In the genomic region with DNA sequence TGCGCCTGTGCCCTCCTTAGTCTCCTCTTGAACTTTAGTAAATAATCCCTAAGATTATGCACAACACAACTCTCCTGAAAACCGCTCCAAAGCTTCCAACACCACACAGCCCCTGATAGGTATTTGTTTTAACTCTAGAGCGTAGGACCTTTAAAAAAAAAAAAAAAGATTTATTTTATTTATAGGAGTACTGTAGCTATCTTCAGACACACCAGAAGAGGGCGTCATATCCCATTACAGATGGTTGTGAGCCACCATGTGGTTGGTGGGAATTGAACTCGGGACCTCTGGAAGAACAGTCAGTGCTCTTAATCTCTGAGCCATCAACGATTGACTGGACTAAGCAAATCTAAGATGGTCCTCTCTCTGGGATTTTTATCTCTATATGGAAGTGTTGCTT, we compare ENCODE assay signal across 8 mouse cellular contexts. TPM values are rescaled to one million over a fixed set of nuclear protein-coding genes. Genes with fewer than 3 reads are reported as not detected.
A peak's percentile ranks its signal among the peaks of the same experiment; 100 is the strongest.
DNase-seq lines count a peak whose midpoint lies in the region; ATAC-seq and TF ChIP-seq lines count a peak whose summit lies in the region.

No protein-coding gene starts in this region.

- H3K4me2 ChIP-seq in heart, embryonic 11.5 days = peak overlapping the region; percentile 61
- peak overlapping the region; percentile 50; the same call in 1 of the 2 replicates for H3K4me2 ChIP-seq in hindbrain, embryonic 11.5 days (replicated peaks; ENCODE audit: low read depth, low read length)

- no peak for TF ChIP-seq POLR2A in ES-Bruce4 (IDR thresholded peaks at IDR 0.05; ENCODE audit: insufficient read depth, low read length)

- TF ChIP-seq EP300 in ES-Bruce4 (IDR thresholded peaks at IDR 0.05; ENCODE audit: insufficient read depth, low read depth, low read length) = no peak

- no peaks in the 10 kb centered on the region for H3K27me3 ChIP-seq in heart, embryonic 11.5 days (ENCODE audit: control insufficient read depth, insufficient read depth, low read length)
- no peaks in the 10 kb centered on the region; the same call in 1 of the 2 replicates for H3K27me3 ChIP-seq in ES-Bruce4 (ENCODE audit: control insufficient read depth, insufficient read depth, low read length, poor library complexity, severe bottlenecking)
- no peaks in the 10 kb centered on the region for H3K27me3 ChIP-seq in hindbrain, embryonic 11.5 days (ENCODE audit: control insufficient read depth, insufficient read depth, low read length)

- TF ChIP-seq CTCF in ES-Bruce4 (IDR thresholded peaks at IDR 0.05; ENCODE audit: low read depth, low read length) = no peak

- peaks cover 15% of the 10 kb centered on the region; the same call in 1 of the 2 replicates for H3K79me2 ChIP-seq in macrophage (ENCODE audit: inconsistent target)

- WGBS in heart, embryonic 11.5 days (ENCODE audit: insufficient replicate concordance) = 55% methylated on average over 6 of the region's 6 CpGs
- 68% methylated on average over 6 of the region's 6 CpGs for WGBS in hindbrain, embryonic 11.5 days
- 65% methylated on average over 6 of the region's 6 CpGs for WGBS in macrophage (ENCODE audit: missing documents)

- DNase-seq in heart, adult 11 months = no peak
- no peak for DNase-seq in hindbrain, embryonic 11.5 days (ENCODE audit: low spot score)
- no peak for DNase-seq in embryo, embryonic 10.5 days (ENCODE audit: low spot score)
- DNase-seq in adrenal gland, postnatal 25 days = no peak
- no peak for DNase-seq in gastrocnemius, postnatal 25 days

- ATAC-seq in heart, embryonic 11.5 days (replicated peaks; ENCODE audit: insufficient number of reproducible peaks, low FRiP score, low TSS enrichment) = no peak
- ATAC-seq in hindbrain, embryonic 11.5 days (ENCODE audit: low FRiP score) = no peak

- H3K9ac ChIP-seq in heart, embryonic 11.5 days (ENCODE audit: low read depth, low read length) = no peak overlapping the region
- peak overlapping the region; percentile 77 for H3K9ac ChIP-seq in ES-Bruce4 (ENCODE audit: low read depth, poor library complexity, severe bottlenecking)
- no peak overlapping the region for H3K9ac ChIP-seq in hindbrain, embryonic 11.5 days (ENCODE audit: low read depth, low read length)

- H3K36me3 ChIP-seq in heart, embryonic 11.5 days (ENCODE audit: control insufficient read depth, insufficient read depth, low read length) = no peaks in the 10 kb centered on the region
- H3K36me3 ChIP-seq in ES-Bruce4 (ENCODE audit: control insufficient read depth, insufficient read depth, low read length, poor library complexity, severe bottlenecking) (no peaks in the 10 kb centered on the region), macrophage (ENCODE audit: inconsistent target) (no peaks in the 10 kb centered on the region)
- no peaks in the 10 kb centered on the region for H3K36me3 ChIP-seq in hindbrain, embryonic 11.5 days (ENCODE audit: control insufficient read depth, insufficient read depth, low read length)

- H3K4me3 ChIP-seq in heart, embryonic 11.5 days (ENCODE audit: low read depth, low read length) = peak overlapping the region; percentile 63
- H3K4me3 ChIP-seq in ES-Bruce4 (ENCODE audit: low read depth, low read length) (peak overlapping the region; percentile 30; the same call in 1 of the 2 replicates), macrophage (ENCODE audit: inconsistent target) (peak overlapping the region; percentile 87)
- H3K4me3 ChIP-seq in hindbrain, embryonic 11.5 days (ENCODE audit: low read depth, low read length) = no peak overlapping the region

- no peak overlapping the region for H3K27ac ChIP-seq in heart, embryonic 11.5 days (ENCODE audit: low read depth, low read length)
- no peak overlapping the region for H3K27ac ChIP-seq in ES-Bruce4 (ENCODE audit: insufficient read depth, low read length)
- H3K27ac ChIP-seq in hindbrain, embryonic 11.5 days (ENCODE audit: low read depth, low read length) = no peak overlapping the region
- no peak overlapping the region for H3K27ac ChIP-seq in macrophage

- no peaks in the 10 kb centered on the region for H3K9me3 ChIP-seq in heart, embryonic 11.5 days (replicated peaks; ENCODE audit: control insufficient read depth, low read length)
- no peaks in the 10 kb centered on the region for H3K9me3 ChIP-seq in ES-Bruce4 (replicated peaks; ENCODE audit: control insufficient read depth, insufficient read depth, low read length, poor library complexity, severe bottlenecking)
- H3K9me3 ChIP-seq in hindbrain, embryonic 11.5 days (ENCODE audit: control insufficient read depth, low read length) = no peaks in the 10 kb centered on the region

- H3K4me1 ChIP-seq in heart, embryonic 11.5 days (ENCODE audit: control insufficient read depth, insufficient read depth, low read length) = no peaks in the 10 kb centered on the region
- no peaks in the 10 kb centered on the region for H3K4me1 ChIP-seq in ES-Bruce4 (ENCODE audit: control insufficient read depth, insufficient read depth, low read length)
- H3K4me1 ChIP-seq in hindbrain, embryonic 11.5 days (replicated peaks; ENCODE audit: control insufficient read depth, insufficient read depth, low read length) = no peaks in the 10 kb centered on the region

RNA-seq across cellular contexts. Expression of gene Zfp72, which starts 0.9 kb away (rescaled TPM):
- 3.3 and 4.4 TPM in 2 replicates for polyA plus RNA-seq in heart, embryonic 11.5 days (2014; fragmentation: Nextera tagmentation; extraction: Ambion mirVana)
- polyA plus RNA-seq in ES-Bruce4 (2011; ENCODE audit: insufficient read depth, insufficient read length, low read depth, missing spikeins) (4.9 and 5.9 TPM in 2 replicates), macrophage (2018) (2.0 to 2.5 TPM (median 2.4 TPM) in 3 replicates)
- 5.0 and 5.5 TPM in 2 replicates for polyA plus RNA-seq in hindbrain, embryonic 11.5 days (2014; fragmentation: Nextera tagmentation; extraction: Ambion mirVana)
- 1 to 10 TPM in 16 of 26 experiments, under 1 TPM in 10; 0.25 to 5.5 (median 1.7) TPM for total RNA-seq in macrophage (2018; cell fraction: chromatin; rRNA removed)
- 1 to 10 TPM in 19 of 26 experiments, under 1 TPM in 7; 0.19 to 3.4 (median 2.2) TPM for total RNA-seq in macrophage (2018; cell fraction: cytosol; rRNA removed)
- 1 to 10 TPM in 15 of 26 experiments, under 1 TPM in 11; 0.16 to 6.6 (median 1.4) TPM for total RNA-seq in macrophage (2018; cell fraction: nucleus; rRNA removed)
- total RNA-seq in adrenal gland, postnatal 25 days (2021) = 4.4 and 4.7 TPM in 2 replicates
- total RNA-seq in gastrocnemius, postnatal 25 days (2021) = 1 to 10 TPM; 2.6 to 2.7 TPM

RNA-seq across cellular contexts. Expression of gene Ftl1-ps1, which starts 9.8 kb away (rescaled TPM):
- polyA plus RNA-seq in heart, embryonic 11.5 days (2014; fragmentation: Nextera tagmentation; extraction: Ambion mirVana) = 60.3 and 65.8 TPM in 2 replicates
- polyA plus RNA-seq in ES-Bruce4 (2011; ENCODE audit: insufficient read depth, insufficient read length, low read depth, missing spikeins) = 599 and 638 TPM in 2 replicates
- polyA plus RNA-seq in hindbrain, embryonic 11.5 days (2014; fragmentation: Nextera tagmentation; extraction: Ambion mirVana) = 75.9 and 94.5 TPM in 2 replicates
- 10 to 100 TPM in 19 of 26 experiments, 1 to 10 TPM in 7; 2.5 to 41.1 (median 21.3) TPM for total RNA-seq in macrophage (2018; cell fraction: chromatin; rRNA removed)
- 100 to 1,000 TPM; 287 to 689 (median 416) TPM for total RNA-seq in macrophage (2018; cell fraction: cytosol; rRNA removed)
- total RNA-seq in macrophage (2018; cell fraction: nucleus; rRNA removed) = 10 to 100 TPM; 22.4 to 93.9 (median 50.4) TPM
- polyA plus RNA-seq in macrophage (2018) = 124 to 738 TPM (median 612 TPM) in 3 replicates
- total RNA-seq in adrenal gland, postnatal 25 days (2021) = 719 and 903 TPM in 2 replicates
- total RNA-seq in gastrocnemius, postnatal 25 days (2021) = 100 to 1,000 TPM; 203 to 229 TPM

RNA-seq across cellular contexts. Expression of gene Lrrc14b, which starts 25.9 kb away (rescaled TPM):
- 0.60 and 1.3 TPM in 2 replicates for polyA plus RNA-seq in heart, embryonic 11.5 days (2014; fragmentation: Nextera tagmentation; extraction: Ambion mirVana)
- polyA plus RNA-seq in ES-Bruce4 (2011; ENCODE audit: insufficient read depth, insufficient read length, low read depth, missing spikeins) (not detected in 2 replicates), macrophage (2018) (1.4 to 24.9 TPM (median 11.7 TPM) in 3 replicates)
- polyA plus RNA-seq in hindbrain, embryonic 11.5 days (2014; fragmentation: Nextera tagmentation; extraction: Ambion mirVana) = not detected in 2 replicates
- total RNA-seq in macrophage (2018; cell fraction: chromatin; rRNA removed) = 10 to 100 TPM in 4 of 26 experiments, 1 to 10 TPM in 11, under 1 TPM in 9, not detected in 2; 0.29 to 21.3 (median 2.0) TPM
- total RNA-seq in macrophage (2018; cell fraction: cytosol; rRNA removed) = 10 to 100 TPM in 19 of 26 experiments, 1 to 10 TPM in 7; 5.0 to 29.2 (median 15.8) TPM
- 10 to 100 TPM in 10 of 26 experiments, 1 to 10 TPM in 16; 1.2 to 36.2 (median 9.5) TPM for total RNA-seq in macrophage (2018; cell fraction: nucleus; rRNA removed)
- total RNA-seq in adrenal gland, postnatal 25 days (2021) = 0.24 and 0.43 TPM in 2 replicates
- 10 to 100 TPM; 69.7 to 84.2 TPM for total RNA-seq in gastrocnemius, postnatal 25 days (2021)

RNA-seq across cellular contexts. Expression of gene Ccdc127, which starts 39.6 kb away (rescaled TPM):
- polyA plus RNA-seq in heart, embryonic 11.5 days (2014; fragmentation: Nextera tagmentation; extraction: Ambion mirVana) = 51.8 and 55.5 TPM in 2 replicates
- polyA plus RNA-seq in ES-Bruce4 (2011; ENCODE audit: insufficient read depth, insufficient read length, low read depth, missing spikeins) (55.8 TPM in 2 replicates), macrophage (2018) (30.5 to 37.2 TPM (median 31.6 TPM) in 3 replicates)
- polyA plus RNA-seq in hindbrain, embryonic 11.5 days (2014; fragmentation: Nextera tagmentation; extraction: Ambion mirVana) = 62.1 and 62.2 TPM in 2 replicates
- total RNA-seq in macrophage (2018; cell fraction: chromatin; rRNA removed) = 10 to 100 TPM in 7 of 26 experiments, 1 to 10 TPM in 19; 2.6 to 28.6 (median 7.7) TPM
- total RNA-seq in macrophage (2018; cell fraction: cytosol; rRNA removed) = 10 to 100 TPM; 17.8 to 62.6 (median 37.8) TPM
- 10 to 100 TPM in 23 of 26 experiments, 1 to 10 TPM in 3; 4.4 to 36.1 (median 16.9) TPM for total RNA-seq in macrophage (2018; cell fraction: nucleus; rRNA removed)
- total RNA-seq in adrenal gland, postnatal 25 days (2021) = 52.4 and 57.8 TPM in 2 replicates
- 10 to 100 TPM; 39.8 to 42.3 TPM for total RNA-seq in gastrocnemius, postnatal 25 days (2021)

RNA-seq across cellular contexts. Expression of gene Sdha, which starts 39.6 kb away (rescaled TPM):
- 346 and 441 TPM in 2 replicates for polyA plus RNA-seq in heart, embryonic 11.5 days (2014; fragmentation: Nextera tagmentation; extraction: Ambion mirVana)
- polyA plus RNA-seq in ES-Bruce4 (2011; ENCODE audit: insufficient read depth, insufficient read length, low read depth, missing spikeins) (219 and 239 TPM in 2 replicates), macrophage (2018) (152 to 201 TPM (median 158 TPM) in 3 replicates)
- polyA plus RNA-seq in hindbrain, embryonic 11.5 days (2014; fragmentation: Nextera tagmentation; extraction: Ambion mirVana) = 196 and 230 TPM in 2 replicates
- total RNA-seq in macrophage (2018; cell fraction: chromatin; rRNA removed) = 100 to 1,000 TPM in 25 of 26 experiments, 10 to 100 TPM in 1; 89.7 to 283 (median 164) TPM
- 100 to 1,000 TPM; 125 to 185 (median 161) TPM for total RNA-seq in macrophage (2018; cell fraction: cytosol; rRNA removed)
- 100 to 1,000 TPM; 107 to 234 (median 158) TPM for total RNA-seq in macrophage (2018; cell fraction: nucleus; rRNA removed)
- 591 and 621 TPM in 2 replicates for total RNA-seq in adrenal gland, postnatal 25 days (2021)
- total RNA-seq in gastrocnemius, postnatal 25 days (2021) = 100 to 1,000 TPM; 660 to 663 TPM
